Mouse (Mus musculus) embryonic stem cell, embryonic (primary cell): Measurements from ENCODE around the gene Dact2.

Experiments used
- CTCF ChIA-PET, 4 experiments: fragments of 300-600 bp in 2 of 4; fragments of 350-600 bp in 2 of 4; sonication (Branson Sonifier 250); formaldehyde crosslinking; loops; one replicate each; lab custom pipeline; 2022; ENCODE audit warnings: inconsistent platforms in 2 of 4; lab: Charles Lee
- POLR2A ChIA-PET, 4 experiments: fragments of 300-600 bp in 2 of 4; fragments of 350-600 bp in 2 of 4; sonication (Branson Sonifier 250); formaldehyde crosslinking; loops; one replicate each; lab custom pipeline; 2022; ENCODE audit warnings: antibody characterized with exemption in 4 of 4, inconsistent platforms in 1 of 4; lab: Charles Lee

Dact2 gene

GRCm38 (mm10) chr17:14221893-14222615 is 17.9 kb upstream of the Dact2 start:
- POLR2A ChIA-PET: interaction anchor here in 2 of 4 experiments (0.6 to 0.9 kb wide), 3 partner anchors 19 to 1339 kb away, joined by 3 to 4 read pairs (median 3); partner anchors contain the start of gene Dact2 (in 1 of the 2)

DNA sequence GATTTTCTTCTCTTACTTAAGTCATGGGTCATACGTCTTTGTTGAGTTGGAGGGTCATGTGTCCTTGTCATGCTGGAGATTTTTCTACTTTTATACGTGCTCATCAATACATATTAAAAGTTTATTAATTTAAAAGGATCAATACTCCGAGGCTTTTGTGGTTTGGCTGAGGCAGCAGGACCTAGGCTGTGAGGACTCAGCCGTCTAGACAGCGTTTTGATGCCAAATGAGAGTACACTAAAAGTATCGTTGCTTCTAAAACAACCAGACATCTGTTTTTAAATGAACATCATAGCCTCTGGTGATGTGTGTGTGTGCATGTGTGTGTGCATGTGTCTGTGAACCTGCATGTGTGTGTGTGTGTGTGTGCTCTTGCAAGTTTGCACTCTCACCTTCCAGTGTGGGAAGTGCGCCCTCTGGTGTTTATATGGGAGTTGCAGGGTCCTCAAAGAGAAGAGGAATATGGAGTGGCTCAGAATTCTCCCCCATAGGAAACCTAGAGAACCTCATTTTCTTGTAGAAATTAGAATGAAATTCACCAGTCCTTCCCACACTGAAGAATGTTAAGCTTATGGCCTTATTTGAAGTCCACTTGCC is 16.6 kb upstream of the Dact2 start:
- ChIA-PET CTCF (interaction anchor here (0.5 to 3.4 kb wide), 12 partner anchors 11 to 294 kb away, joined by 3 to 25 read pairs (median 4); no protein-coding TSS in a partner anchor), POLR2A (interaction anchor here in 1 of 4 experiments (0.7 to 1.1 kb wide), 2 partner anchors 17 to 86 kb away, joined by 3 read pairs; partner anchors contain the start of gene Dact2)

More at GRCm38 (mm10) chr17:14221893-14222615, 17.9 kb upstream of the Dact2 start:
- CTCF ChIA-PET: interaction anchor here (0.6 to 3.4 kb wide), 20 partner anchors 9 to 678 kb away, joined by 3 to 25 read pairs (median 5); partner anchors contain the start of gene Dact2 (in 1 of the 4)

- ChIA-PET CTCF (interaction anchor here in 2 of 4 experiments (0.6 to 1.7 kb wide), 2 partner anchors 8 to 465 kb away, joined by 3 read pairs; no protein-coding TSS in a partner anchor), POLR2A (interaction anchor here in 1 of 4 experiments (0.9 kb wide), 1 partner anchor 10 kb away, joined by 3 read pairs; the partner anchor contains the start of gene Dact2)
Measured at GRCm38 (mm10) chr17:14213976-14214529, 9.9 kb upstream of the Dact2 start.

- ChIA-PET POLR2A (no interaction called here), CTCF (no interaction called here)
Measured at GRCm38 (mm10) chr17:14212796-14213195, 8.7 kb upstream of the Dact2 start.

GRCm38 (mm10) chr17:14207093-14207561 is 3.0 kb upstream of the Dact2 start:
- POLR2A ChIA-PET: interaction anchor here in 2 of 4 experiments (1.1 to 3.1 kb wide), 4 partner anchors 10 to 68 kb away, joined by 3 to 10 read pairs (median 6); no protein-coding TSS in a partner anchor
- CTCF ChIA-PET: interaction anchor here in 3 of 4 experiments (0.5 to 5.5 kb wide), 8 partner anchors 14 to 74 kb away, joined by 3 to 96 read pairs (median 4); no protein-coding TSS in a partner anchor

- POLR2A ChIA-PET: interaction anchor here in 3 of 4 experiments (0.5 to 10.4 kb wide), 9 partner anchors 8 to 1324 kb away, joined by 3 to 132 read pairs (median 5); no protein-coding TSS in a partner anchor
- CTCF ChIA-PET: interaction anchor here (0.6 to 5.5 kb wide), 34 partner anchors 9 to 530 kb away, joined by 3 to 96 read pairs (median 4); no protein-coding TSS in a partner anchor
Measured at GRCm38 (mm10) chr17:14206062-14206461, 2.0 kb upstream of the Dact2 start.

- ChIA-PET POLR2A (interaction anchor here in 2 of 4 experiments (0.5 to 10.4 kb wide), 6 partner anchors 13 to 311 kb away, joined by 3 to 132 read pairs (median 12); no protein-coding TSS in a partner anchor), CTCF (interaction anchor here (0.8 to 5.5 kb wide), 10 partner anchors 13 to 75 kb away, joined by 3 to 96 read pairs (median 10); no protein-coding TSS in a partner anchor)
Measured at GRCm38 (mm10) chr17:14205236-14205635, 1.1 kb upstream of the Dact2 start.

- ChIA-PET CTCF (interaction anchor here (0.6 to 5.5 kb wide), 17 partner anchors 10 to 315 kb away, joined by 3 to 96 read pairs (median 5); no protein-coding TSS in a partner anchor), POLR2A (interaction anchor here (0.5 to 10.4 kb wide), 46 partner anchors 10 to 1196 kb away, joined by 3 to 132 read pairs (median 4); partner anchors contain the start of genes 1600012H06Rik (in 1 of the 4) and Wdr27 (in 1 of the 4))
Measured at GRCm38 (mm10) chr17:14203121-14203941, 773 bp downstream of the Dact2 start.

DNA sequence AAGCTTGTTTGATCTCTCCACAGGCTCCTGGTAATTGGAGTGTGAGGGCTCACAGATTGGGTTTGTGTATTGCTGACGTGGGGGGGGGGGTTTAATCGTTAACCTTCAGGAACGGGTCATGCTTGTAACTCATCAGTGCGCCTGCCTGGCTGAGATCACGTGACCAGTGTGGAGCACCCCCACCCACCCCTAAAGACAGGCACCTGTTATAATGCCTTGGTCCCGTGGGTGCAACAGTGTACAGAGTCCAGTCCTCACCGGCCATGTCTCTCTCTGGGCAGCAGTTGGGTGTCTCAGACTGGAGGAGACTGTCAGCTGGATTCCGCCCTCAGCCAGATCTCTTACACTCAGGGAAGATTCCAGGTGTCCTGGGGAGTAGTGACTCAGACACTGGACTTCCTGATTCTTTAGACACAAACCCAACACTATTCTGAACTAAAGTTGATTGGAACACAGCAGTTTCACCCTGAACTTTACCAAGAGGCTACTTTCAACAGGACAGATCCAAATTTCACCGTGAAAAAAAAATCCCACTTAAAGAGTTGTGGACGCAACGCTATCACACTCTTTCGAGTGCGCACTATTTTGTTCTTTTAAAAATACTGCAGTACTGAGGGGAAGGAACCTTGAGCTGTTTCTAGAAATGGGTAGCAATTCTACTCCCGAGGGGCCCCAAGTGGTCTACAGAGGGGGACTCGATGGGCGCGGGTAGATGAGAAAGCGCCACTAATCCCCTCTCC is 1.6 kb downstream of the Dact2 start:
- ChIA-PET POLR2A (interaction anchor here (0.6 to 10.4 kb wide), 27 partner anchors 9 to 1195 kb away, joined by 3 to 132 read pairs (median 6); partner anchors contain the start of genes 1600012H06Rik (in 1 of the 4) and Wdr27 (in 1 of the 4)), CTCF (interaction anchor here in 3 of 4 experiments (0.5 to 5.5 kb wide), 7 partner anchors 13 to 525 kb away, joined by 3 to 96 read pairs (median 6); no protein-coding TSS in a partner anchor)

GRCm38 (mm10) chr17:14201281-14201787 is 2.8 kb downstream of the Dact2 start:
- CTCF ChIA-PET: interaction anchor here in 1 of 4 experiments (2.3 kb wide), 1 partner anchor 65 kb away, joined by 10 read pairs; no protein-coding TSS in a partner anchor
- POLR2A ChIA-PET: interaction anchor here in 2 of 4 experiments (0.8 to 10.4 kb wide), 13 partner anchors 8 to 517 kb away, joined by 3 to 132 read pairs (median 6); no protein-coding TSS in a partner anchor

DNA sequence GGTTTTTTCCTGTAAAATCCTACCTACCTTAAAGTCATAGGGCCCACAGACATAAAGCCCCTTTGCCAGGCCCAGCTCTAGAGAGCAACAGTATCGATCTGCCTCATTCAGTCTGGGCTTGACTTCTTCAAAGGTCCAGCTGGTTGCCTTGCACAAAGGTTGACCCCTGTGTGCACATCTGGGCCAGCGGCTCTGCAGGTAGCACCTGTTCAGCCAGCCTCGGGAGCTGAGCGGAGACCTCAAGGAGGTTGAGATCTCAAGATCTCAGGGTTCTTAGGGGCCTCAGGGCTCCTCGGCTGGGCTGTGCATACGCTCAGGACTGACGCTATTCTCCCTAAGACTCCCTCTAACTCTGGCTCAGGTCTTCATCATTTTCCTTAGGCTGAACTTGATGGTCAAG is 3.9 kb downstream of the Dact2 start:
- ChIA-PET POLR2A (interaction anchor here in 2 of 4 experiments (0.9 to 10.4 kb wide), 7 partner anchors 14 to 726 kb away, joined by 3 to 132 read pairs (median 9); no protein-coding TSS in a partner anchor), CTCF (interaction anchor here in 2 of 4 experiments (1.8 to 2.3 kb wide), 2 partner anchors 64 kb away, joined by 4 to 10 read pairs; no protein-coding TSS in a partner anchor)

DNA sequence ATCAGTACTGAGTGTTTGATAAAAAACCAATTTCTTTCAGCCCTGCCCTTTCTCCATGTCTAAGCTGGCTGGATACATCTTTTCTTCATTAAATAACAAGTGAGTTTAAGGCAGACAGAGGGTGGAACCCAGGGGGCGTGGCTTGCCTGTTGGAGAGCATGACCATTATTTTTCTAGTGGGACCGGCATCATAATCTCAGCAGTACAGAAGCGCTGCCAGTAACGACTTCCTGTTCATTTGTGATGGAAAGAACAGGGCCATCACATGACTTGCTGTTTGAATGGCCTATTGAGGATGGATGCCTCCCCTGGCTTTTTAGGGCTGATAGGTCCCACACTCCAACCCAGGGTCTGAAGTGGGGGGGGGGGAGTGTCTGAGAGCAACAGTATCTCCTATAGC is 4.5 kb downstream of the Dact2 start:
- ChIA-PET CTCF (interaction anchor here in 2 of 4 experiments (1.8 to 2.3 kb wide), 2 partner anchors 63 kb away, joined by 4 to 10 read pairs; no protein-coding TSS in a partner anchor), POLR2A (interaction anchor here in 3 of 4 experiments (0.9 to 10.4 kb wide), 8 partner anchors 13 to 726 kb away, joined by 3 to 132 read pairs (median 10); no protein-coding TSS in a partner anchor)

GRCm38 (mm10) chr17:14192924-14193323 is 11.2 kb downstream of the Dact2 start:
- ChIA-PET CTCF (interaction anchor here in 2 of 4 experiments (0.8 to 1.9 kb wide), 2 partner anchors 11 to 737 kb away, joined by 3 to 6 read pairs; partner anchors contain the start of gene Dact2 (in 1 of the 2)), POLR2A (interaction anchor here in 3 of 4 experiments (1.0 to 6.3 kb wide), 6 partner anchors 9 to 22 kb away, joined by 3 to 28 read pairs (median 8); partner anchors contain the start of gene Dact2 (in 3 of the 3))

DNA sequence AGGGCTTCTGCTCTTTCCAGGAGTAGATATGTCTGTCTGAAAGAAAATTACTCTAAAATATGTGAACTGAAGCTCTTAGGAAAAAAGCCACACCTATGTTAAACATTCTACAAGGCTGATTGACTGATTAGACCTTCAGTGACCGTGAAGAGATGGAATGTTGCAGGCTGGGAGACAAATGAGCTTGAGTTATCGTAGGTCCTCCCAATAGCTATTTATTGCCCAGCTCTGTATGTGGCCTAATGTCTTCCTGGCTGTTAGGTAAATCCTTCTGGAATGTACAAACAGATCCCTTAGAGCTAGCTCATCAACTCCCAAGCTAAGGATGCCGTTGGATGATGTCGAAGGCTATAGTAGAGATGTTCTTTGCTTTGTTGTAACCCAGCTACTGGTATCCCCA is 11.7 kb downstream of the Dact2 start:
- POLR2A ChIA-PET: interaction anchor here in 3 of 4 experiments (1.0 to 6.3 kb wide), 6 partner anchors 9 to 22 kb away, joined by 3 to 28 read pairs (median 8); partner anchors contain the start of gene Dact2 (in 3 of the 3)
- CTCF ChIA-PET: interaction anchor here in 2 of 4 experiments (0.8 to 1.9 kb wide), 2 partner anchors 12 to 737 kb away, joined by 3 to 6 read pairs; partner anchors contain the start of gene Dact2 (in 1 of the 2)

- POLR2A ChIA-PET: interaction anchor here in 2 of 4 experiments (0.7 to 4.8 kb wide), 3 partner anchors 10 to 28 kb away, joined by 3 to 28 read pairs (median 3); no protein-coding TSS in a partner anchor
- CTCF ChIA-PET: interaction anchor here in 2 of 4 experiments (0.6 to 0.7 kb wide), 2 partner anchors 52 to 101 kb away, joined by 3 read pairs; no protein-coding TSS in a partner anchor
Measured at GRCm38 (mm10) chr17:14188455-14188854, 15.6 kb downstream of the Dact2 start.
